Mouse (Mus musculus) neural tube, embryonic 11.5 days (tissue): ENCODE measurements around the gene Amy2a5. TPM values are rescaled to one million over a fixed set of nuclear protein-coding genes. Genes with fewer than 3 reads are reported as not detected.
"Not testable (repeated sequence)": the region's sequence is repeated elsewhere in the genome, so short reads cannot be mapped to it uniquely, and the experiment has no call there.

ENCODE experiments used
- ATAC-seq: fragments of 200-750 bp; cut with Nextera tagmentation; 2 replicates; pipeline ENCODE4 v1.8.0; 2017; ENCODE audit warnings: moderate number of reproducible peaks, mild to moderate bottlenecking, moderate TSS enrichment, moderate library complexity; ENCODE audit not compliant: insufficient read depth, low FRiP score, low TSS enrichment
- DNase-seq: peaks from one replicate; pipeline ENCODE4 v3.0.0-alpha.2; 2015; ENCODE audit warnings: low spot score
- H3K27ac ChIP-seq: fragments of 300-500 bp; sonication (generic); 2 replicates; pipeline ENCODE4 v1.5.1; 2014; ENCODE audit warnings: low read depth, mild to moderate bottlenecking, low read length
- H3K27me3 ChIP-seq: fragments of 300-500 bp; sonication (generic); 2 replicates; pipeline ENCODE4 v1.6.1; 2014; ENCODE audit warnings: mild to moderate bottlenecking, low read length, mixed read lengths; ENCODE audit not compliant: control insufficient read depth, insufficient read depth
- H3K36me3 ChIP-seq: fragments of 300-500 bp; sonication (generic); 2 replicates; pipeline ENCODE4 v1.6.1; 2014; ENCODE audit warnings: mild to moderate bottlenecking, low read length, moderate library complexity, mixed read lengths; ENCODE audit not compliant: control insufficient read depth, insufficient read depth
- H3K4me1 ChIP-seq: fragments of 300-500 bp; sonication (generic); 2 replicates; pipeline ENCODE4 v1.6.1; 2014; ENCODE audit warnings: low read length, mixed read lengths; ENCODE audit not compliant: control insufficient read depth, insufficient read depth
- H3K4me2 ChIP-seq: fragments of 300-500 bp; sonication (generic); 2 replicates; pipeline ENCODE4 v1.6.1; 2014; ENCODE audit warnings: low read depth, mild to moderate bottlenecking, moderate library complexity
- H3K4me3 ChIP-seq: fragments of 300-500 bp; sonication (generic); 2 replicates; pipeline ENCODE4 v1.5.1; 2014; ENCODE audit warnings: low read depth, low read length
- H3K9ac ChIP-seq: fragments of 300-500 bp; sonication (generic); 2 replicates; pipeline ENCODE4 v1.6.1; 2014; ENCODE audit warnings: mild to moderate bottlenecking, low read length
- H3K9me3 ChIP-seq: fragments of 300-500 bp; sonication (generic); 2 replicates; pipeline ENCODE4 v1.6.1; 2016; ENCODE audit warnings: low read length; ENCODE audit not compliant: control insufficient read depth
- WGBS: fragments of 180-500 bp; shearing (Covaris S2); extraction: QIAGEN DNeasy Blood & Tissue Kit; methylation state at CpG from one replicate; pipeline ENCODE4 v1.1.7; 2014; 5-methylcytosine and 5-hydroxymethylcytosine counted together
- polyA plus RNA-seq: library from polyadenylated mRNA; unstranded; fragments of >200 nt; fragmentation: Nextera tagmentation; extraction: Ambion mirVana; gene quantifications from 2 replicates; pipeline ENCODE4 v1.2.1, GENCODE M21; 2014

Gene Amy2a5
- polyA plus RNA-seq, result not detected in 2 replicates

DNA sequence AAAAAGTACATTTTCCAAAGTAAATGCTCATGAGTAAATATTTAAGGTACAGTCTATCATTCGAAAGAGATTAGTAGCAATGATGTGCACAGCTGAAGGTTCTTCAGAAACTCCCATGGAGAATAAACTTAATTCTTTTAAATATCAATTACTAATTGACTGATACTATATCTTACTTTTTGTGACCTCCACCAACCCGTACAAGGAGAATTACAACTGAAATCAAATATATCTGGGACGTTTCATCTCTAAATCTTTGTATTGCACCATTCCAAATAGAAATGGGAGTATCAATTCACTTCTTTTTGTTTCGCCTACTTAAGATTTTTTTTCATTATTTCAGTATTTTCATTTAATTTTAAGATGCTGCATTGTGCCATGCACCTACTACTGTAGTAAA is at the start of gene Amy2a5:
TSS of gene Amy2a5 (minus strand) at position 101 of the 400 bp plus-strand sequence.
- not testable (repeated sequence) for ATAC-seq, DNase-seq, H3K36me3 ChIP-seq, H3K4me1 ChIP-seq, H3K4me3 ChIP-seq, H3K9ac ChIP-seq, H3K9me3 ChIP-seq, H3K27ac ChIP-seq, H3K27me3 ChIP-seq, H3K4me2 ChIP-seq
- no CpG with 5 or more reads among the region's 4 CpGs for WGBS

DNA sequence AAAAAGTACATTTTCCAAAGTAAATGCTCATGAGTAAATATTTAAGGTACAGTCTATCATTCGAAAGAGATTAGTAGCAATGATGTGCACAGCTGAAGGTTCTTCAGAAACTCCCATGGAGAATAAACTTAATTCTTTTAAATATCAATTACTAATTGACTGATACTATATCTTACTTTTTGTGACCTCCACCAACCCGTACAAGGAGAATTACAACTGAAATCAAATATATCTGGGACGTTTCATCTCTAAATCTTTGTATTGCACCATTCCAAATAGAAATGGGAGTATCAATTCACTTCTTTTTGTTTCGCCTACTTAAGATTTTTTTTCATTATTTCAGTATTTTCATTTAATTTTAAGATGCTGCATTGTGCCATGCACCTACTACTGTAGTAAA is 32.7 kb upstream of the Amy2a5 start, which contains the start of gene Amy2a4:
TSS of gene Amy2a4 (minus strand) at position 101 of the 400 bp plus-strand sequence.
- DNase-seq, H3K36me3 ChIP-seq, H3K4me3 ChIP-seq, H3K9me3 ChIP-seq, H3K4me1 ChIP-seq, H3K9ac ChIP-seq, H3K27me3 ChIP-seq, H3K4me2 ChIP-seq, ATAC-seq, H3K27ac ChIP-seq: not testable (repeated sequence)
- no CpG with 5 or more reads among the region's 4 CpGs for WGBS

DNA sequence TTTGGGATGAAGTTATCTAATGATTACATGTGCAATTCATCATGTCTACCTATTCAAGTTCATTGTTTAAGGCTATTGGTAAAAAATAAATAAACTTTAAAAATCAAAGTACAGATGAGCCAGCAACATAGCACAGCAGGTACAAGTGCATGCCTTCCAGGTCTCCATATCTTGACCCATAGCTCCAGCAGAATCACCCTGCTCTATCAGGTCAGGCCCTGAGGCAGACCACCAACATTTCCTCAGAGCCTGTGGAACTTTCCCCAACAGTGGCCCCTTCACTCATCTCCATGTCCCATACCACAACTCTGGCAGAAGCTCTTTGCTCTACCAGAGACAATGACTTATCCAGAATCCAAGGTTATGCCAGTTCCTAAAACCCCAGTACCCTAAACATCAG is 21.6 kb upstream of the Amy2a5 start:
- not testable (repeated sequence) for H3K27ac ChIP-seq, H3K27me3 ChIP-seq, H3K4me1 ChIP-seq, H3K36me3 ChIP-seq, H3K9me3 ChIP-seq, H3K4me3 ChIP-seq, H3K9ac ChIP-seq, H3K4me2 ChIP-seq, DNase-seq
- peak; percentile 58; the same call in 1 of the 2 replicates for ATAC-seq

DNA sequence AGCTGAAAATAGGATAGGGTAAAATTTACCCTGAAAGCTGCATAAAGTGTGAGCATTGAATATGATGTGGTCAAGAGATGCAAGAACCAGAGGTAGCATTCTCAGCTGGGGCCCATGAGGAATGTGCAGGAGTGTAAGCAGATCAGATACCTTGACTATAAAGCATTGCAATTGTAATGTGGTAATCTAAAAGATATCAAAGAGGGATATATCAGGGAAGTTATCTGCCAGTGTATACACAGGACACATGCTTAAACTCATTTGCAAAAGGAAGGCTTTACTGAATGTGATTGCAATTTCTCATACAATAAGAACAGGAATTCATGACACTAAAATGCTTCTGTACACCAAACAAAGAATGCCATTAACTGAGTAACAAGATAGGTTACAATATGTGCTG is 20.9 kb upstream of the Amy2a5 start:
- peak; percentile 45; the same call in 1 of the 2 replicates for ATAC-seq
- DNase-seq, H3K9ac ChIP-seq, H3K36me3 ChIP-seq, H3K4me2 ChIP-seq, H3K9me3 ChIP-seq, H3K4me3 ChIP-seq, H3K4me1 ChIP-seq, H3K27ac ChIP-seq, H3K27me3 ChIP-seq: not testable (repeated sequence)

DNA sequence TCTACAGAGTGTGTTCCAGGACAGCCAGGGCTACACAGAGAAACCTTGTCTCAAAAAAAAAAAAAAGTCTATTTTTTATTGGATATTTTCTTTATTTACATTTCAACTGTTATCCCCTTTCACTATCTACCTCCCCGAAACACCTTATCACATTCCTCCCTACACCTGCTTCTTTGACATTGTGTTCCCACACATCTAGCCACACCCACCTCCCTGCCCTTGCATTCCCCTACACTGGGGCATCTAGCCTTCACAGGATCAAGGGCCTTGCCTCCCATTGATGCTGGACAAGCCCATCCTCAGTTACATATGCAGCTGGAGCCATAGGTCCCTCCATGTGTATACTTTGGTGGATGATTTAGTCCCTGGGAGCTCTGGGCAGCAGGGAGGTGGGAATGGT is 31.5 kb downstream of the Amy2a5 start:
- Histone ChIP-seq H3K9ac (no peak overlapping the region), H3K4me2 (no peak overlapping the region), H3K4me3 (no peak overlapping the region), H3K4me1 (no peaks in the 10 kb centered on the region), H3K9me3 (no peaks in the 10 kb centered on the region), H3K27me3 (no peaks in the 10 kb centered on the region), H3K36me3 (no peaks in the 10 kb centered on the region), H3K27ac (no peak overlapping the region)
- DNase-seq (no peak), ATAC-seq (no peak)
- WGBS, result 100% methylated on average over 1 of the region's 1 CpGs

Other genes starting within 250 kb of the Amy2a5 start
- gene Amy2a4, start 32.6 kb upstream of the Amy2a5 start, polyA plus RNA-seq, result not detected in 2 replicates
- gene Amy2a3, start 65.2 kb upstream of the Amy2a5 start, polyA plus RNA-seq, result not detected in 2 replicates
- gene Amy2a2, start 97.8 kb upstream of the Amy2a5 start, polyA plus RNA-seq, result not detected in 2 replicates